Mouse (Mus musculus) large intestine, adult 2 months (tissue): ENCODE data around the gene Gm10778. TPM values are rescaled to one million over a fixed set of nuclear protein-coding genes. Genes with fewer than 3 reads are reported as not detected.

ENCODE experiments used
- DNase-seq: peaks from one replicate; pipeline ENCODE4 v3.0.0-alpha.2; 2012; ENCODE audit warnings: low read depth, low spot score
- WGBS: fragments of 180-500 bp; shearing (Covaris S2); methylation state at CpG from one replicate; pipeline ENCODE4 v1.1.7; 2018; 5-methylcytosine and 5-hydroxymethylcytosine counted together
- polyA plus RNA-seq: library from polyadenylated mRNA; depleted of rRNA; stranded (reverse); fragments of >200 nt; gene quantifications from 2 replicates; pipeline ENCODE4 v1.2.3, GENCODE M21; 2012; rRNA removed

Gene Gm10778
- 0.37 and 0.40 TPM in 2 replicates for polyA plus RNA-seq

GRCm38 (mm10) chr10:81648803-81649775 lies at the start of gene Gm10778:
TSS of gene Gm10778 (plus strand) at chr10:81649059.
- under 1% methylated on average over 38 of the region's 52 CpGs for WGBS
- DNase-seq, result peak; percentile 80

GRCm38 (mm10) chr10:81599630-81600029 lies 49.2 kb upstream of the Gm10778 start:
- DNase-seq, result no peak
- WGBS, result 81% methylated on average over 5 of the region's 5 CpGs

GRCm38 (mm10) chr10:81600096-81600495 lies 48.8 kb upstream of the Gm10778 start:
- 82% methylated on average over 10 of the region's 10 CpGs for WGBS
- no peak for DNase-seq

- DNase-seq, result peak; percentile 69
- under 1% methylated on average over 28 of the region's 28 CpGs for WGBS
Observed at GRCm38 (mm10) chr10:81600738-81601203, 48.1 kb upstream of the Gm10778 start, which contains the start of gene Tle6. TSS of gene Tle6 (minus strand) at chr10:81601073.

GRCm38 (mm10) chr10:81601396-81601905 lies 47.4 kb upstream of the Gm10778 start:
- 44% methylated on average over 7 of the region's 7 CpGs for WGBS
- no peak for DNase-seq

GRCm38 (mm10) chr10:81602741-81603151 lies 46.1 kb upstream of the Gm10778 start:
- 30% methylated on average over 4 of the region's 4 CpGs for WGBS
- DNase-seq, result peak; percentile 24

- 62% methylated on average over 12 of the region's 12 CpGs for WGBS
- DNase-seq, result no peak
Observed at GRCm38 (mm10) chr10:81604019-81604967, 44.6 kb upstream of the Gm10778 start.

- peak; percentile 85 for DNase-seq
- 17% methylated on average over 29 of the region's 29 CpGs for WGBS
Observed at GRCm38 (mm10) chr10:81604968-81605665, 43.7 kb upstream of the Gm10778 start.

GRCm38 (mm10) chr10:81605666-81605973 lies 43.2 kb upstream of the Gm10778 start:
- DNase-seq, result no peak
- WGBS, result under 1% methylated on average over 14 of the region's 14 CpGs

- peak; percentile 98 for DNase-seq
- WGBS, result 2% methylated on average over 39 of the region's 39 CpGs
Observed at GRCm38 (mm10) chr10:81605974-81606751, 42.7 kb upstream of the Gm10778 start, which contains the start of gene BC025920. TSS of gene BC025920 (plus strand) at chr10:81606270.

- DNase-seq, result no peak
- 93% methylated on average over 1 of the region's 1 CpGs for WGBS
Observed at GRCm38 (mm10) chr10:81608308-81608707, 40.6 kb upstream of the Gm10778 start.

- no peak for DNase-seq
- WGBS, result 62% methylated on average over 3 of the region's 3 CpGs
Observed at GRCm38 (mm10) chr10:81612779-81613178, 36.1 kb upstream of the Gm10778 start.

GRCm38 (mm10) chr10:81615486-81615885 lies 33.4 kb upstream of the Gm10778 start:
- WGBS, result 60% methylated on average over 6 of the region's 6 CpGs
- DNase-seq, result no peak

- 61% methylated on average over 5 of the region's 5 CpGs for WGBS
- DNase-seq, result no peak
Observed at GRCm38 (mm10) chr10:81619976-81620375, 28.9 kb upstream of the Gm10778 start.

- WGBS, result 71% methylated on average over 9 of the region's 9 CpGs
- DNase-seq, result no peak
Observed at GRCm38 (mm10) chr10:81620786-81621185, 28.1 kb upstream of the Gm10778 start.

GRCm38 (mm10) chr10:81623441-81623840 lies 25.4 kb upstream of the Gm10778 start:
- DNase-seq, result no peak
- 62% methylated on average over 8 of the region's 8 CpGs for whole genome bisulfite sequencing

- DNase-seq, result no peak
- WGBS, result 83% methylated on average over 22 of the region's 22 CpGs
Observed at GRCm38 (mm10) chr10:81626101-81626993, 22.5 kb upstream of the Gm10778 start.
